Mouse (Mus musculus) forebrain, embryonic 16.5 days (tissue): ENCODE measurements around the gene Coil. TPM values are rescaled to one million over a fixed set of nuclear protein-coding genes. Genes with fewer than 3 reads are reported as not detected.

Experiments
- ATAC-seq: fragments of 200-750 bp; cut with Nextera tagmentation; 2 replicates; pipeline ENCODE4 v1.8.0; 2017; ENCODE audit warnings: mild to moderate bottlenecking, moderate library complexity
- H3K27ac ChIP-seq: fragments of 300-500 bp; sonication (generic); 2 replicates; pipeline ENCODE4 v1.5.1; 2014; ENCODE audit warnings: low read length, control low read depth
- H3K27me3 ChIP-seq: fragments of 300-500 bp; sonication (generic); replicated peaks from 2 replicates; pipeline ENCODE4 v1.6.1; 2014; ENCODE audit warnings: low read length; ENCODE audit not compliant: control insufficient read depth, insufficient read depth
- H3K36me3 ChIP-seq: fragments of 300-500 bp; sonication (generic); 2 replicates; pipeline ENCODE4 v1.6.1; 2014; ENCODE audit not compliant: control insufficient read depth, insufficient read depth
- H3K4me1 ChIP-seq: fragments of 300-500 bp; sonication (generic); replicated peaks from 2 replicates; pipeline ENCODE4 v1.6.1; 2014; ENCODE audit warnings: low read length; ENCODE audit not compliant: control insufficient read depth, insufficient read depth
- H3K4me2 ChIP-seq: fragments of 300-500 bp; sonication (generic); 2 replicates; pipeline ENCODE4 v1.6.1; 2014; ENCODE audit warnings: mild to moderate bottlenecking, low read length, control low read depth
- H3K4me3 ChIP-seq: fragments of 300-500 bp; sonication (generic); replicated peaks from 2 replicates; pipeline ENCODE4 v1.5.1; 2014; ENCODE audit warnings: mild to moderate bottlenecking, low read length, control low read depth
- H3K9ac ChIP-seq: fragments of 300-500 bp; sonication (generic); replicated peaks from 2 replicates; pipeline ENCODE4 v1.6.1; 2014; ENCODE audit warnings: low read depth, low read length, control low read depth
- H3K9me3 ChIP-seq: fragments of 300-500 bp; sonication (generic); 2 replicates; pipeline ENCODE4 v1.6.1; 2016; ENCODE audit warnings: low read length; ENCODE audit not compliant: control insufficient read depth
- WGBS: fragments of 180-500 bp; shearing (Covaris S2); extraction: QIAGEN DNeasy Blood & Tissue Kit; methylation state at CpG from one replicate; pipeline ENCODE4 v1.1.7; 2014; 5-methylcytosine and 5-hydroxymethylcytosine counted together
- polyA plus RNA-seq: library from polyadenylated mRNA; unstranded; fragments of >200 nt; fragmentation: Nextera tagmentation; extraction: Ambion mirVana; gene quantifications from 2 replicates; pipeline ENCODE4 v1.2.1, GENCODE M21; 2015

Gene Coil
- polyA plus RNA-seq, 1 experiment from 2014 or later, result 27.1 TPM

- no peak overlapping the region for H3K4me2 ChIP-seq
- H3K27me3 ChIP-seq, result no peaks in the 10 kb centered on the region
- ATAC-seq, result no peak
- WGBS, result 82% methylated on average over 3 of the region's 3 CpGs
- no peak overlapping the region for H3K27ac ChIP-seq
- no peaks in the 10 kb centered on the region for H3K9me3 ChIP-seq
- no peaks in the 10 kb centered on the region for H3K36me3 ChIP-seq
- no peak overlapping the region for H3K9ac ChIP-seq
- H3K4me3 ChIP-seq, result no peak overlapping the region
- H3K4me1 ChIP-seq, result 0 out of 2 replicates have a peak, but pooled peaks cover 2% of the 10 kb centered on the region
Observed at GRCm38 (mm10) chr11:89007582-89007981, 37.5 kb downstream of the Coil start.

- no peaks in the 10 kb centered on the region for H3K27me3 ChIP-seq
- H3K4me2 ChIP-seq, result no peak overlapping the region
- H3K27ac ChIP-seq, result no peak overlapping the region
- no peak overlapping the region for H3K9ac ChIP-seq
- no peaks in the 10 kb centered on the region for H3K36me3 ChIP-seq
- no peak for ATAC-seq
- no peaks in the 10 kb centered on the region for H3K9me3 ChIP-seq
- H3K4me1 ChIP-seq, result no peaks in the 10 kb centered on the region
- no peak overlapping the region for H3K4me3 ChIP-seq
- 89% methylated on average over 9 of the region's 9 CpGs for WGBS
Observed at GRCm38 (mm10) chr11:89009066-89009465, 39.0 kb downstream of the Coil start.

- no peak overlapping the region for H3K27ac ChIP-seq
Observed at GRCm38 (mm10) chr11:89009496-89009895, 39.4 kb downstream of the Coil start.

GRCm38 (mm10) chr11:89012241-89012640 lies 42.2 kb downstream of the Coil start:
- H3K9me3 ChIP-seq, result no peaks in the 10 kb centered on the region
- H3K27ac ChIP-seq, result no peak overlapping the region
- H3K36me3 ChIP-seq, result no peaks in the 10 kb centered on the region
- no peak for ATAC-seq
- H3K27me3 ChIP-seq, result no peaks in the 10 kb centered on the region
- no peaks in the 10 kb centered on the region for H3K4me1 ChIP-seq
- H3K9ac ChIP-seq, result no peak overlapping the region
- WGBS, result 85% methylated on average over 5 of the region's 5 CpGs
- H3K4me3 ChIP-seq, result no peak overlapping the region
- no peak overlapping the region for H3K4me2 ChIP-seq

More at GRCm38 (mm10) chr11:89009496-89009895, 39.4 kb downstream of the Coil start:
- 75% methylated on average over 7 of the region's 7 CpGs for WGBS
- Histone ChIP-seq H3K4me2 (no peak overlapping the region), H3K9me3 (no peaks in the 10 kb centered on the region), H3K4me1 (no peaks in the 10 kb centered on the region), H3K36me3 (no peaks in the 10 kb centered on the region), H3K9ac (no peak overlapping the region), H3K27me3 (no peaks in the 10 kb centered on the region), H3K4me3 (no peak overlapping the region)
- no peak for ATAC-seq

GRCm38 (mm10) chr11:89017514-89018182 lies 47.6 kb downstream of the Coil start:
- no peaks in the 10 kb centered on the region for H3K36me3 ChIP-seq
- no peak overlapping the region for H3K4me2 ChIP-seq
- no peak for ATAC-seq
- no peaks in the 10 kb centered on the region for H3K27me3 ChIP-seq
- H3K27ac ChIP-seq, result no peak overlapping the region
- no peaks in the 10 kb centered on the region for H3K9me3 ChIP-seq
- no peak overlapping the region for H3K9ac ChIP-seq
- H3K4me1 ChIP-seq, result no peaks in the 10 kb centered on the region
- H3K4me3 ChIP-seq, result no peak overlapping the region
- 93% methylated on average over 9 of the region's 9 CpGs for WGBS

GRCm38 (mm10) chr11:89020681-89021305 lies 50.7 kb downstream of the Coil start:
- Histone ChIP-seq H3K4me3 (no peak overlapping the region), H3K27ac (no peak overlapping the region), H3K9me3 (no peaks in the 10 kb centered on the region), H3K27me3 (no peaks in the 10 kb centered on the region), H3K36me3 (no peaks in the 10 kb centered on the region), H3K9ac (no peak overlapping the region), H3K4me1 (no peaks in the 10 kb centered on the region), H3K4me2 (no peak overlapping the region)
- WGBS, result 71% methylated on average over 9 of the region's 9 CpGs
- ATAC-seq, result no peak

- no peak overlapping the region for H3K9ac ChIP-seq
- no peaks in the 10 kb centered on the region for H3K4me1 ChIP-seq
- H3K4me2 ChIP-seq, result no peak overlapping the region
- no peaks in the 10 kb centered on the region for H3K9me3 ChIP-seq
- H3K27me3 ChIP-seq, result no peaks in the 10 kb centered on the region
- ATAC-seq, result no peak
- H3K36me3 ChIP-seq, result no peaks in the 10 kb centered on the region
- 75% methylated on average over 7 of the region's 7 CpGs for WGBS
- no peak overlapping the region for H3K27ac ChIP-seq
- no peak overlapping the region for H3K4me3 ChIP-seq
Observed at GRCm38 (mm10) chr11:89021687-89022086, 51.6 kb downstream of the Coil start.

- H3K4me1 ChIP-seq, result no peaks in the 10 kb centered on the region
- H3K36me3 ChIP-seq, result no peaks in the 10 kb centered on the region
- no peak overlapping the region for H3K27ac ChIP-seq
- no peak overlapping the region for H3K4me2 ChIP-seq
- WGBS, result 73% methylated on average over 8 of the region's 8 CpGs
- H3K9ac ChIP-seq, result no peak overlapping the region
- no peaks in the 10 kb centered on the region for H3K27me3 ChIP-seq
- H3K9me3 ChIP-seq, result no peaks in the 10 kb centered on the region
- ATAC-seq, result no peak
- H3K4me3 ChIP-seq, result no peak overlapping the region
Observed at GRCm38 (mm10) chr11:89022120-89022731, 52.2 kb downstream of the Coil start.

- Histone ChIP-seq H3K4me3 (no peak overlapping the region), H3K36me3 (no peaks in the 10 kb centered on the region), H3K4me1 (no peaks in the 10 kb centered on the region), H3K9me3 (no peaks in the 10 kb centered on the region), H3K27ac (no peak overlapping the region), H3K27me3 (no peaks in the 10 kb centered on the region), H3K4me2 (no peak overlapping the region), H3K9ac (no peak overlapping the region)
- WGBS, result 70% methylated on average over 10 of the region's 10 CpGs
- ATAC-seq, result no peak
Observed at GRCm38 (mm10) chr11:89023477-89023876, 53.4 kb downstream of the Coil start.
